Mouse (Mus musculus): ENCODE results near the gene Zfp446.

DNA sequence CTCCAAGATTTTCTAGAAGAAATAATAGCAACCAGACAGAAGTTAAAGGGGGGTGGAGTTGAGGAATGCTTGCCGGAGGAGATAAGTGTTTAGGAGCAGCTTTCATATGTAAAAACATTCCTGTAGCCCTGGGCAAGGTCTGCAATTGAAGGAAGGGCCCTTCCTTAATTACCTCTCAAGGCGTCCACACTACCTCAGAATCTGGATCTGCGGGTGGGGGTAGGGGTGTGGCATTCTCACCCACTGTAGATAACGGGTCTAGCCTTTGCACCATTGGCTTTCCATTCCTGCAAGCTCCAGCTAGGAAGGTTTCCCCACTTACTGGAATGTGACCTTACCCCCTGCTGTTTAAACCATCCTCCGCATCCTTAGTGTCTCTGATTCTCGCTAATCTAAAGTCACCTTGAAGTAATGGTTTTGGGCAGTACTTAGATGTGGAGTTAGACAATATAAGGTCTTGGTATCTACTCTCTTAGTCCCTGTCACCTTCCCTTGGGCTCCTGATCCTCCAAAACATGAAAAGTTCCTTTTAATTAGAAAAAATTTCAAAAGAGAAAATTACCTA lies 36.7 kb downstream of the Zfp446 start:
- TF ChIP-seq POLR2A (IDR thresholded peaks at IDR 0.05; ENCODE audit: insufficient read length, low read depth): no peak
- no peak for TF ChIP-seq E2F4 (IDR thresholded peaks at IDR 0.05; ENCODE audit: insufficient read depth)
- no peak for TF ChIP-seq USF1 (IDR thresholded peaks at IDR 0.05; ENCODE audit: low read depth)
- TF ChIP-seq REST (IDR thresholded peaks at IDR 0.05; ENCODE audit: insufficient read depth, insufficient read length): no peak

All from myocyte (in vitro differentiated cells).